Mouse (Mus musculus): ENCODE measurements around the gene Gsdma2. TPM values are rescaled to one million over a fixed set of nuclear protein-coding genes. Genes with fewer than 3 reads are reported as not detected.
"Not testable (repeated sequence)": the region's sequence is repeated elsewhere in the genome, so short reads cannot be mapped to it uniquely, and the experiment has no call there.

Gene Gsdma2
- polyA plus RNA-seq, 1 experiment = 0.81 TPM

- H3K4me1 ChIP-seq (replicated peaks; ENCODE audit: control insufficient read depth, insufficient read depth, low read length) = peaks cover 8% of the 10 kb centered on the region
- TF ChIP-seq POLR2A (IDR thresholded peaks at IDR 0.05; ENCODE audit: control insufficient read depth, extremely low read depth, insufficient read depth, low read length, poor library complexity) (no peak), CTCF (IDR thresholded peaks at IDR 0.05; ENCODE audit: borderline replicate concordance, control insufficient read depth, extremely low read depth, insufficient read depth, low read length, poor library complexity) (no peak)
These were observed 42.6 kb upstream of the Gsdma2 start for GRCm38 (mm10) chr11:98603953-98604352.

GRCm38 (mm10) chr11:98604911-98605310 is 41.6 kb upstream of the Gsdma2 start:
- not testable (repeated sequence) for H3K4me1 ChIP-seq (replicated peaks; ENCODE audit: control insufficient read depth, insufficient read depth, low read length); H3K4me3 ChIP-seq (ENCODE audit: control insufficient read depth, insufficient read depth, low read length); H3K27ac ChIP-seq (ENCODE audit: control insufficient read depth, insufficient read depth, low read length); DNase-seq; H3K36me3 ChIP-seq (ENCODE audit: control insufficient read depth, insufficient read depth, low read length); H3K27me3 ChIP-seq (ENCODE audit: control insufficient read depth, insufficient read depth, low read length)
- WGBS = 76% methylated on average over 6 of the region's 6 CpGs

More at GRCm38 (mm10) chr11:98603953-98604352, 42.6 kb upstream of the Gsdma2 start:
- WGBS = 86% methylated on average over 2 of the region's 2 CpGs
- Histone ChIP-seq H3K4me3 (ENCODE audit: control insufficient read depth, insufficient read depth, low read length) (no peak overlapping the region), H3K27ac (ENCODE audit: control insufficient read depth, insufficient read depth, low read length) (no peak overlapping the region), H3K36me3 (ENCODE audit: control insufficient read depth, insufficient read depth, low read length) (no peaks in the 10 kb centered on the region), H3K27me3 (ENCODE audit: control insufficient read depth, insufficient read depth, low read length) (no peaks in the 10 kb centered on the region)
- no peak for DNase-seq

GRCm38 (mm10) chr11:98606763-98607162 is 39.8 kb upstream of the Gsdma2 start:
- no peaks in the 10 kb centered on the region for H3K36me3 ChIP-seq (ENCODE audit: control insufficient read depth, insufficient read depth, low read length)
- peak; percentile 33 for DNase-seq
- H3K27me3 ChIP-seq (ENCODE audit: control insufficient read depth, insufficient read depth, low read length) = no peaks in the 10 kb centered on the region
- 5% methylated on average over 3 of the region's 3 CpGs for WGBS
- TF ChIP-seq POLR2A (IDR thresholded peaks at IDR 0.05; ENCODE audit: control insufficient read depth, extremely low read depth, insufficient read depth, low read length, poor library complexity) (no peak), CTCF (IDR thresholded peaks at IDR 0.05; ENCODE audit: borderline replicate concordance, control insufficient read depth, extremely low read depth, insufficient read depth, low read length, poor library complexity) (no peak)
- H3K4me1 ChIP-seq (replicated peaks; ENCODE audit: control insufficient read depth, insufficient read depth, low read length) = peaks cover 8% of the 10 kb centered on the region
- no peak overlapping the region for H3K27ac ChIP-seq (ENCODE audit: control insufficient read depth, insufficient read depth, low read length)
- no peak overlapping the region for H3K4me3 ChIP-seq (ENCODE audit: control insufficient read depth, insufficient read depth, low read length)

- H3K36me3 ChIP-seq (ENCODE audit: control insufficient read depth, insufficient read depth, low read length) = no peaks in the 10 kb centered on the region
- no peak for DNase-seq
- H3K27me3 ChIP-seq (ENCODE audit: control insufficient read depth, insufficient read depth, low read length) = no peaks in the 10 kb centered on the region
- no peak overlapping the region for H3K27ac ChIP-seq (ENCODE audit: control insufficient read depth, insufficient read depth, low read length)
- H3K4me1 ChIP-seq (replicated peaks; ENCODE audit: control insufficient read depth, insufficient read depth, low read length) = no peaks in the 10 kb centered on the region
- no peak for TF ChIP-seq CTCF (IDR thresholded peaks at IDR 0.05; ENCODE audit: borderline replicate concordance, control insufficient read depth, extremely low read depth, insufficient read depth, low read length, poor library complexity)
- TF ChIP-seq POLR2A (IDR thresholded peaks at IDR 0.05; ENCODE audit: control insufficient read depth, extremely low read depth, insufficient read depth, low read length, poor library complexity) = no peak
- H3K4me3 ChIP-seq (ENCODE audit: control insufficient read depth, insufficient read depth, low read length) = no peak overlapping the region
- 94% methylated on average over 13 of the region's 13 CpGs for WGBS
These were observed 25.8 kb upstream of the Gsdma2 start for GRCm38 (mm10) chr11:98620791-98621190.

GRCm38 (mm10) chr11:98623981-98624380 is 22.6 kb upstream of the Gsdma2 start:
- H3K27me3 ChIP-seq (ENCODE audit: control insufficient read depth, insufficient read depth, low read length); DNase-seq; H3K4me3 ChIP-seq (ENCODE audit: control insufficient read depth, insufficient read depth, low read length); H3K36me3 ChIP-seq (ENCODE audit: control insufficient read depth, insufficient read depth, low read length); H3K27ac ChIP-seq (ENCODE audit: control insufficient read depth, insufficient read depth, low read length); H3K4me1 ChIP-seq (replicated peaks; ENCODE audit: control insufficient read depth, insufficient read depth, low read length): not testable (repeated sequence)
- 95% methylated on average over 6 of the region's 6 CpGs for WGBS

- not testable (repeated sequence) for H3K27me3 ChIP-seq (ENCODE audit: control insufficient read depth, insufficient read depth, low read length); H3K4me1 ChIP-seq (replicated peaks; ENCODE audit: control insufficient read depth, insufficient read depth, low read length); H3K36me3 ChIP-seq (ENCODE audit: control insufficient read depth, insufficient read depth, low read length); H3K27ac ChIP-seq (ENCODE audit: control insufficient read depth, insufficient read depth, low read length); H3K4me3 ChIP-seq (ENCODE audit: control insufficient read depth, insufficient read depth, low read length); DNase-seq
- 92% methylated on average over 2 of the region's 2 CpGs for WGBS
These were observed 22.2 kb upstream of the Gsdma2 start for GRCm38 (mm10) chr11:98624381-98624780.

- Histone ChIP-seq H3K27me3 (ENCODE audit: control insufficient read depth, insufficient read depth, low read length) (no peaks in the 10 kb centered on the region), H3K36me3 (ENCODE audit: control insufficient read depth, insufficient read depth, low read length) (no peaks in the 10 kb centered on the region), H3K27ac (ENCODE audit: control insufficient read depth, insufficient read depth, low read length) (no peak within 1 kb of the TSS), H3K4me1 (replicated peaks; ENCODE audit: control insufficient read depth, insufficient read depth, low read length) (no peaks in the 10 kb centered on the region), H3K4me3 (ENCODE audit: control insufficient read depth, insufficient read depth, low read length) (no peak within 1 kb of the TSS)
- WGBS = 92% methylated on average over 10 of the region's 10 CpGs
- TF ChIP-seq CTCF (IDR thresholded peaks at IDR 0.05; ENCODE audit: borderline replicate concordance, control insufficient read depth, extremely low read depth, insufficient read depth, low read length, poor library complexity) (no peak), POLR2A (IDR thresholded peaks at IDR 0.05; ENCODE audit: control insufficient read depth, extremely low read depth, insufficient read depth, low read length, poor library complexity) (no peak)
- DNase-seq = no peak
These were observed 20.7 kb upstream of the Gsdma2 start, which contains the start of the genes Gm12355 and Gsdma3 for GRCm38 (mm10) chr11:98625611-98626410. TSS of gene Gm12355 (minus strand) at chr11:98625661. TSS of gene Gsdma3 (plus strand) at chr11:98626360.

Measured in thymus, adult 2 months (tissue).